Mouse (Mus musculus) Patski (cell line): ENCODE measurements around the gene Zyx. TPM values are rescaled to one million over a fixed set of nuclear protein-coding genes. Genes with fewer than 3 reads are reported as not detected.

ENCODE experiments used
- ATAC-seq: fragments of 100-300 bp; one replicate; pipeline ENCODE4 v1.8.0; 2021
- CTCF ChIA-PET: fragments of 350-600 bp; sonication (Branson Sonifier 250); formaldehyde crosslinking; loops from one replicate; lab custom pipeline; 2022; ENCODE audit warnings: inconsistent platforms; lab: Charles Lee
- POLR2A ChIA-PET: fragments of 350-600 bp; sonication (Branson Sonifier 250); formaldehyde crosslinking; loops from one replicate; lab custom pipeline; 2022; ENCODE audit warnings: antibody characterized with exemption, inconsistent platforms; lab: Charles Lee
- DNase-seq: peaks from one replicate; pipeline ENCODE4 v3.0.0-alpha.2; 2011; ENCODE audit warnings: low read depth, low spot score
- H3K27me3 ChIP-seq: fragments of 371-371 bp; one replicate; pipeline ENCODE4 v1.5.1; 2021
- CTCF ChIP-seq: fragments of 100-300 bp; IDR thresholded peaks from one replicate; pipeline ENCODE4 v1.5.1; 2021
- in situ Hi-C: fragments of 300-500 bp; cut with MboI; formaldehyde crosslinking; loops from 3 replicates; pipeline ENCODE4 v1.11.1; 2018; ENCODE audit warnings: low pct_unique_long_range_greater_than_20kb, mixed read lengths
- polyA plus RNA-seq: library from polyadenylated mRNA; unstranded; gene quantifications from one replicate; pipeline ENCODE4 v1.2.3, GENCODE M21; 2021

Gene Zyx
- polyA plus RNA-seq: 336 TPM

- in situ Hi-C loops: loop anchor here (25.0 kb wide), 1 partner anchor 513 kb away; no protein-coding TSS in a partner anchor
- H3K27me3 ChIP-seq: no peaks in the 10 kb centered on the region
- ChIA-PET POLR2A (interaction anchor here (0.6 to 1.7 kb wide), 5 partner anchors 11 to 607 kb away, joined by 3 to 8 read pairs (median 4); no protein-coding TSS in a partner anchor), CTCF (interaction anchor here (1.1 to 2.5 kb wide), 16 partner anchors 12 to 252 kb away, joined by 3 to 13 read pairs (median 6); no protein-coding TSS in a partner anchor)
- no peak for TF ChIP-seq CTCF
- peak; percentile 86 for ATAC-seq
- peak; percentile 93 for DNase-seq
These were observed at the start of gene Zyx for GRCm38 (mm10) chr6:42349426-42350020. TSS of gene Zyx (plus strand) at chr6:42349630.

- in situ Hi-C loops: no loop called here
- no peak for ATAC-seq
- no peaks in the 10 kb centered on the region for H3K27me3 ChIP-seq
- no peak for TF ChIP-seq CTCF
- no peak for DNase-seq
- ChIA-PET CTCF (interaction anchor here (1.1 to 1.9 kb wide), 5 partner anchors 8 to 278 kb away, joined by 3 to 10 read pairs (median 4); partner anchors contain the start of gene Fam131b), POLR2A (no interaction called here)
These were observed 39.5 kb upstream of the Zyx start for GRCm38 (mm10) chr6:42309816-42310378.

- ChIA-PET POLR2A (no interaction called here), CTCF (interaction anchor here (1.1 to 1.9 kb wide), 5 partner anchors 9 to 277 kb away, joined by 3 to 10 read pairs (median 4); partner anchors contain the start of gene Fam131b)
- in situ Hi-C loops: no loop called here
- no peak for TF ChIP-seq CTCF
- ATAC-seq (no peak), DNase-seq (no peak)
- no peaks in the 10 kb centered on the region for H3K27me3 ChIP-seq
These were observed 38.9 kb upstream of the Zyx start for GRCm38 (mm10) chr6:42310427-42311053.

- TF ChIP-seq CTCF: no peak
- CTCF ChIA-PET: interaction anchor here (1.5 to 1.8 kb wide), 2 partner anchors 11 to 19 kb away, joined by 5 read pairs; no protein-coding TSS in a partner anchor
- DNase-seq (no peak), ATAC-seq (no peak)
- H3K27me3 ChIP-seq: no peaks in the 10 kb centered on the region
- POLR2A ChIA-PET: no interaction called here
- in situ Hi-C loops: no loop called here
These were observed 31.1 kb upstream of the Zyx start for GRCm38 (mm10) chr6:42318293-42318692.

- ChIA-PET CTCF (interaction anchor here (2.1 kb wide), 1 partner anchor 9 kb away, joined by 7 read pairs; no protein-coding TSS in a partner anchor), POLR2A (no interaction called here)
- TF ChIP-seq CTCF: no peak
- ATAC-seq (no peak), DNase-seq (no peak)
- no peaks in the 10 kb centered on the region for H3K27me3 ChIP-seq
- in situ Hi-C loops: no loop called here
These were observed 25.9 kb upstream of the Zyx start for GRCm38 (mm10) chr6:42323371-42324066.

- no peaks in the 10 kb centered on the region for H3K27me3 ChIP-seq
- ATAC-seq: peak; percentile 57
- CTCF ChIA-PET: interaction anchor here (1.1 to 2.1 kb wide), 8 partner anchors 10 to 97 kb away, joined by 3 to 7 read pairs (median 4); no protein-coding TSS in a partner anchor
- POLR2A ChIA-PET: no interaction called here
- no peak for TF ChIP-seq CTCF
- DNase-seq: no peak
- in situ Hi-C loops: no loop called here
These were observed 25.4 kb upstream of the Zyx start for GRCm38 (mm10) chr6:42324067-42324481.

GRCm38 (mm10) chr6:42324482-42325267, 24.8 kb upstream of the Zyx start, which contains the start of gene Fam131b:
TSS of gene Fam131b (minus strand) at chr6:42324643.
- ATAC-seq (peak; percentile 60), DNase-seq (no peak)
- ChIA-PET CTCF (interaction anchor here (0.7 to 2.1 kb wide), 24 partner anchors 8 to 120 kb away, joined by 3 to 15 read pairs (median 4); partner anchors contain the start of genes Clcn1 and Zyx), POLR2A (no interaction called here)
- H3K27me3 ChIP-seq: no peaks in the 10 kb centered on the region
- in situ Hi-C loops: loop anchor here (5.0 to 25.0 kb wide), 2 partner anchors 97 to 538 kb away; no protein-coding TSS in a partner anchor
- no peak for TF ChIP-seq CTCF

- POLR2A ChIA-PET: no interaction called here
- in situ Hi-C loops: loop anchor here (5.0 to 25.0 kb wide), 2 partner anchors 98 to 537 kb away; no protein-coding TSS in a partner anchor
These were observed 24.2 kb upstream of the Zyx start for GRCm38 (mm10) chr6:42325268-42325609.

GRCm38 (mm10) chr6:42326509-42326908, 22.9 kb upstream of the Zyx start:
- no peak for ATAC-seq
- in situ Hi-C loops: loop anchor here (5.0 to 25.0 kb wide), 2 partner anchors 99 to 536 kb away; no protein-coding TSS in a partner anchor
- POLR2A ChIA-PET: no interaction called here
- CTCF ChIA-PET: interaction anchor here (1.6 to 2.0 kb wide), 3 partner anchors 11 to 71 kb away, joined by 5 to 15 read pairs (median 8); no protein-coding TSS in a partner anchor
- DNase-seq: no peak
- no peak for TF ChIP-seq CTCF
- no peaks in the 10 kb centered on the region for H3K27me3 ChIP-seq

More at GRCm38 (mm10) chr6:42325268-42325609, 24.2 kb upstream of the Zyx start:
- peak; percentile 15 for DNase-seq
- no peaks in the 10 kb centered on the region for H3K27me3 ChIP-seq
- no peak for TF ChIP-seq CTCF
- CTCF ChIA-PET: interaction anchor here (0.7 to 2.1 kb wide), 24 partner anchors 9 to 119 kb away, joined by 3 to 15 read pairs (median 4); partner anchors contain the start of genes Clcn1 and Zyx
- peak; percentile 68 for ATAC-seq
